Mouse (Mus musculus) intestine, embryonic 16.5 days (tissue): Measurements from ENCODE around the gene Hba-a2. TPM values are rescaled to one million over a fixed set of nuclear protein-coding genes. Genes with fewer than 3 reads are reported as not detected.

Experiments
- polyA plus RNA-seq: library from polyadenylated mRNA; unstranded; fragments of >200 nt; fragmentation: Nextera tagmentation; extraction: Ambion mirVana; gene quantifications from 2 replicates; pipeline ENCODE4 v1.2.1, GENCODE M21; 2015

Hba-a2 gene
- polyA plus RNA-seq, 1 experiment from 2014 or later, result 11,055 TPM

Other genes with a start within 250 kb of the Hba-a2 start
- gene Il9r, start 96.2 kb upstream of the Hba-a2 start, polyA plus RNA-seq, result 0.02 and 0.11 TPM in 2 replicates
- gene Snrnp25, start 91.1 kb upstream of the Hba-a2 start, polyA plus RNA-seq, result 40.7 and 45.6 TPM in 2 replicates
- 50.3 and 51.5 TPM in 2 replicates for gene Rhbdf1, start 74.2 kb upstream of the Hba-a2 start, polyA plus RNA-seq
- 32.6 and 33.8 TPM in 2 replicates for gene Mpg, start 70.0 kb upstream of the Hba-a2 start, polyA plus RNA-seq
- 28.3 and 34.6 TPM in 2 replicates for gene Nprl3, start 28.8 kb upstream of the Hba-a2 start, polyA plus RNA-seq
- 11.6 and 16.4 TPM in 2 replicates for gene Hba-x, start 20.1 kb upstream of the Hba-a2 start, polyA plus RNA-seq
- 3,658 and 4,448 TPM in 2 replicates for gene Hba-a1, start 13.0 kb upstream of the Hba-a2 start, polyA plus RNA-seq
- gene Hbq1b, start 9.5 kb upstream of the Hba-a2 start, polyA plus RNA-seq, result 2.1 and 3.0 TPM in 2 replicates
- gene Hbq1a, start 3.6 kb downstream of the Hba-a2 start, polyA plus RNA-seq, result 0.54 and 0.55 TPM in 2 replicates
- gene Sh3pxd2b, start 51.3 kb downstream of the Hba-a2 start, polyA plus RNA-seq, result 9.6 and 10.0 TPM in 2 replicates
- 21.8 and 22.6 TPM in 2 replicates for gene Ubtd2, start 158.9 kb downstream of the Hba-a2 start, polyA plus RNA-seq
- gene Efcab9, start 235.6 kb downstream of the Hba-a2 start, polyA plus RNA-seq, result 0.65 and 0.77 TPM in 2 replicates
- gene Stk10, start 236.8 kb downstream of the Hba-a2 start, polyA plus RNA-seq, result 5.2 and 5.7 TPM in 2 replicates